Mouse (Mus musculus): ENCODE results near the gene Alpk1.

Gene Alpk1

GRCm38 (mm10) chr3:127630190-127630589 is 150.1 kb downstream of the Alpk1 start:
- no peak for DNase-seq (ENCODE audit: low read depth)

GRCm38 (mm10) chr3:127628311-127629184 is 151.8 kb downstream of the Alpk1 start:
- DNase-seq (ENCODE audit: low read depth): no peak

GRCm38 (mm10) chr3:127627956-127628310 is 152.4 kb downstream of the Alpk1 start:
- no peak for DNase-seq (ENCODE audit: low read depth)

- DNase-seq (ENCODE audit: low read depth): no peak
Measured at GRCm38 (mm10) chr3:127627151-127627955, 153.0 kb downstream of the Alpk1 start.

- DNase-seq (ENCODE audit: low read depth): no peak
Measured at GRCm38 (mm10) chr3:127626524-127626923, 153.8 kb downstream of the Alpk1 start.

GRCm38 (mm10) chr3:127625701-127626399 is 154.5 kb downstream of the Alpk1 start:
- peak; percentile 33 for DNase-seq (ENCODE audit: low read depth)

GRCm38 (mm10) chr3:127625296-127625695 is 155.0 kb downstream of the Alpk1 start:
- DNase-seq (ENCODE audit: low read depth): peak; percentile 80
